Comparison of ENCODE assay signal across 8 mouse cellular contexts in genomic region chr17:46248189-46248522, GRCm38 (mm10). TPM values are rescaled to one million over a fixed set of nuclear protein-coding genes. Genes with fewer than 3 reads are reported as not detected.
A peak's percentile ranks its signal among the peaks of the same experiment; 100 is the strongest.
DNase-seq lines count a peak whose midpoint lies in the region; ATAC-seq and TF ChIP-seq lines count a peak whose summit lies in the region.

No protein-coding gene starts in this region.

- TF ChIP-seq CTCF in liver, adult 2 months (IDR thresholded peaks at IDR 0.05; ENCODE audit: low read depth, low read length) = no peak

- peak overlapping the region; percentile 90 for H3K4me3 ChIP-seq in liver, adult 2 months (ENCODE audit: insufficient read depth, low read depth, low read length)
- peak overlapping the region; percentile 98 for H3K4me3 ChIP-seq in embryonic facial prominence, embryonic 14.5 days (ENCODE audit: low read depth, low read length)
- H3K4me3 ChIP-seq in intestine, embryonic 16.5 days (ENCODE audit: low read length) = peak overlapping the region; percentile 99
- peak overlapping the region; percentile 99 for H3K4me3 ChIP-seq in neural tube, embryonic 14.5 days (ENCODE audit: low read depth, low read length)

- peak; percentile 31 for ATAC-seq in embryonic facial prominence, embryonic 14.5 days (ENCODE audit: low read depth)
- peak; percentile 50 for ATAC-seq in intestine, embryonic 16.5 days
- peak; percentile 25 for ATAC-seq in neural tube, embryonic 14.5 days (ENCODE audit: low read depth)

- H3K36me3 ChIP-seq in liver, adult 2 months (ENCODE audit: control insufficient read depth, insufficient read depth, low read length) = peaks cover 4% of the 10 kb centered on the region; the same call in 1 of the 2 replicates
- peaks cover 73% of the 10 kb centered on the region for H3K36me3 ChIP-seq in embryonic facial prominence, embryonic 14.5 days (ENCODE audit: control insufficient read depth, insufficient read depth, low read length)
- peaks cover 33% of the 10 kb centered on the region for H3K36me3 ChIP-seq in intestine, embryonic 16.5 days (ENCODE audit: control insufficient read depth, insufficient read depth, low read length)
- H3K36me3 ChIP-seq in neural tube, embryonic 14.5 days (ENCODE audit: control insufficient read depth, insufficient read depth, low read length) = peaks cover 45% of the 10 kb centered on the region

- no peaks in the 10 kb centered on the region for H3K9me3 ChIP-seq in embryonic facial prominence, embryonic 14.5 days (ENCODE audit: control insufficient read depth, low read length)
- H3K9me3 ChIP-seq in intestine, embryonic 16.5 days (ENCODE audit: control insufficient read depth, low read length) = no peaks in the 10 kb centered on the region
- no peaks in the 10 kb centered on the region for H3K9me3 ChIP-seq in neural tube, embryonic 14.5 days (ENCODE audit: control insufficient read depth, low read length)

- peaks cover 7% of the 10 kb centered on the region; the same call in 1 of the 2 replicates for H3K79me2 ChIP-seq in liver, adult 2 months (ENCODE audit: control insufficient read depth, insufficient read depth, low read length)

- peak overlapping the region; percentile 68 for H3K27ac ChIP-seq in liver, adult 2 months (replicated peaks; ENCODE audit: insufficient read depth, low read depth, low read length)
- H3K27ac ChIP-seq in embryonic facial prominence, embryonic 14.5 days (replicated peaks; ENCODE audit: low read depth, low read length) = peak overlapping the region; percentile 85
- peak overlapping the region; percentile 76 for H3K27ac ChIP-seq in intestine, embryonic 16.5 days (ENCODE audit: low read length)
- H3K27ac ChIP-seq in neural tube, embryonic 14.5 days (ENCODE audit: low read depth, low read length) = peak overlapping the region; percentile 80

- peak overlapping the region; percentile 89 for H3K4me2 ChIP-seq in embryonic facial prominence, embryonic 14.5 days (ENCODE audit: low read depth, low read length)
- peak overlapping the region; percentile 89 for H3K4me2 ChIP-seq in intestine, embryonic 16.5 days (ENCODE audit: low read depth, low read length)
- peak overlapping the region; percentile 76 for H3K4me2 ChIP-seq in neural tube, embryonic 14.5 days (ENCODE audit: low read depth, low read length)

- H3K4me1 ChIP-seq in liver, adult 2 months (ENCODE audit: control insufficient read depth, insufficient read depth, low read length) = peaks cover 13% of the 10 kb centered on the region
- peaks cover 16% of the 10 kb centered on the region for H3K4me1 ChIP-seq in embryonic facial prominence, embryonic 14.5 days (ENCODE audit: control insufficient read depth, insufficient read depth, low read length)
- peaks cover 18% of the 10 kb centered on the region for H3K4me1 ChIP-seq in intestine, embryonic 16.5 days (ENCODE audit: control insufficient read depth, insufficient read depth, low read length)
- peaks cover 18% of the 10 kb centered on the region for H3K4me1 ChIP-seq in neural tube, embryonic 14.5 days (ENCODE audit: control insufficient read depth, insufficient read depth, low read length)

- DNase-seq in liver, adult 2 months (ENCODE audit: extremely low read depth, low read depth, low spot score) = no peak
- no peak for DNase-seq in liver
- no peak for DNase-seq in embryonic facial prominence, embryonic 14.5 days (ENCODE audit: low spot score)
- no peak for DNase-seq in c-Kit-positive CD71-positive TER-119-positive erythroid progenitor cells, embryonic 14.5 days (ENCODE audit: low spot score)
- DNase-seq in testis, postnatal 14 days (ENCODE audit: low spot score) = no peak
- no peak for DNase-seq in urinary bladder, postnatal 4 days (ENCODE audit: low spot score in 2 of 2)

- H3K9ac ChIP-seq in liver, adult 2 months (ENCODE audit: low read depth, low read length) = peak overlapping the region; percentile 92
- H3K9ac ChIP-seq in embryonic facial prominence, embryonic 14.5 days (ENCODE audit: low read depth, low read length) = peak overlapping the region; percentile 96
- peak overlapping the region; percentile 99 for H3K9ac ChIP-seq in intestine, embryonic 16.5 days (ENCODE audit: low read depth, low read length)
- H3K9ac ChIP-seq in neural tube, embryonic 14.5 days (replicated peaks; ENCODE audit: low read depth, low read length) = peak overlapping the region; percentile 97

- under 1% methylated on average over 37 of the region's 37 CpGs for WGBS in liver, adult 2 months
- WGBS in embryonic facial prominence, embryonic 14.5 days = under 1% methylated on average over 32 of the region's 37 CpGs
- WGBS in intestine, embryonic 16.5 days = under 1% methylated on average over 37 of the region's 37 CpGs
- WGBS in neural tube, embryonic 14.5 days = under 1% methylated on average over 37 of the region's 37 CpGs

- H3K27me3 ChIP-seq in liver, adult 2 months (ENCODE audit: control insufficient read depth, insufficient read depth, low read length) = no peaks in the 10 kb centered on the region
- no peaks in the 10 kb centered on the region for H3K27me3 ChIP-seq in embryonic facial prominence, embryonic 14.5 days (replicated peaks; ENCODE audit: control insufficient read depth, insufficient read depth, low read length)
- H3K27me3 ChIP-seq in intestine, embryonic 16.5 days (replicated peaks; ENCODE audit: control insufficient read depth, insufficient read depth, low read length) = no peaks in the 10 kb centered on the region
- H3K27me3 ChIP-seq in neural tube, embryonic 14.5 days (ENCODE audit: control insufficient read depth, insufficient read depth, low read length) = no peaks in the 10 kb centered on the region

- TF ChIP-seq POLR2A in liver, adult 2 months (IDR thresholded peaks at IDR 0.05; ENCODE audit: extremely low read depth, insufficient read depth, low read length) = no peak

RNA-seq across cellular contexts. Expression of gene Yipf3, which starts 0.3 kb away (rescaled TPM):
- total RNA-seq in liver, adult 2 months (2014; rRNA removed) = 24.6 and 25.5 TPM in 2 replicates
- polyA plus RNA-seq in liver, adult 2 months (2012; rRNA removed) = 229 and 271 TPM in 2 replicates
- 135 and 137 TPM in 2 replicates for polyA plus RNA-seq in embryonic facial prominence, embryonic 14.5 days (2014; fragmentation: Nextera tagmentation; extraction: Ambion mirVana)
- polyA plus RNA-seq in intestine, embryonic 16.5 days (2015; fragmentation: Nextera tagmentation; extraction: Ambion mirVana) = 122 and 123 TPM in 2 replicates
- polyA plus RNA-seq in neural tube, embryonic 14.5 days (2014; fragmentation: Nextera tagmentation; extraction: Ambion mirVana) = 91.5 and 101 TPM in 2 replicates

RNA-seq across cellular contexts. Expression of gene Polr1c, which starts 0.3 kb away (rescaled TPM):
- total RNA-seq in liver, adult 2 months (2014; rRNA removed) = 31.6 and 34.4 TPM in 2 replicates
- polyA plus RNA-seq in liver, adult 2 months (2012; rRNA removed) = 25.2 and 25.3 TPM in 2 replicates
- polyA plus RNA-seq in embryonic facial prominence, embryonic 14.5 days (2014; fragmentation: Nextera tagmentation; extraction: Ambion mirVana) = 78.1 and 80.2 TPM in 2 replicates
- 64.5 and 69.5 TPM in 2 replicates for polyA plus RNA-seq in intestine, embryonic 16.5 days (2015; fragmentation: Nextera tagmentation; extraction: Ambion mirVana)
- polyA plus RNA-seq in neural tube, embryonic 14.5 days (2014; fragmentation: Nextera tagmentation; extraction: Ambion mirVana) = 80.4 and 83.6 TPM in 2 replicates

RNA-seq across cellular contexts. Expression of gene Lrrc73, which starts 5.2 kb away (rescaled TPM):
- not detected in 2 replicates for total RNA-seq in liver, adult 2 months (2014; rRNA removed)
- polyA plus RNA-seq in liver, adult 2 months (2012; rRNA removed) = 0.09 and 0.16 TPM in 2 replicates
- polyA plus RNA-seq in embryonic facial prominence, embryonic 14.5 days (2014; fragmentation: Nextera tagmentation; extraction: Ambion mirVana) = 2.2 TPM in 2 replicates
- 0.43 and 0.75 TPM in 2 replicates for polyA plus RNA-seq in intestine, embryonic 16.5 days (2015; fragmentation: Nextera tagmentation; extraction: Ambion mirVana)
- polyA plus RNA-seq in neural tube, embryonic 14.5 days (2014; fragmentation: Nextera tagmentation; extraction: Ambion mirVana) = 9.1 and 10.1 TPM in 2 replicates

RNA-seq across cellular contexts. Expression of gene Tjap1, which starts 34.7 kb away (rescaled TPM):
- total RNA-seq in liver, adult 2 months (2014; rRNA removed) = 2.5 and 3.7 TPM in 2 replicates
- polyA plus RNA-seq in liver, adult 2 months (2012; rRNA removed) = 8.2 and 13.2 TPM in 2 replicates
- 54.5 and 57.3 TPM in 2 replicates for polyA plus RNA-seq in embryonic facial prominence, embryonic 14.5 days (2014; fragmentation: Nextera tagmentation; extraction: Ambion mirVana)
- 27.0 and 29.6 TPM in 2 replicates for polyA plus RNA-seq in intestine, embryonic 16.5 days (2015; fragmentation: Nextera tagmentation; extraction: Ambion mirVana)
- polyA plus RNA-seq in neural tube, embryonic 14.5 days (2014; fragmentation: Nextera tagmentation; extraction: Ambion mirVana) = 21.8 and 24.7 TPM in 2 replicates

RNA-seq across cellular contexts. Expression of gene Xpo5, which starts 45.6 kb away (rescaled TPM):
- total RNA-seq in liver, adult 2 months (2014; rRNA removed) = 9.9 and 11.3 TPM in 2 replicates
- 7.4 and 10.8 TPM in 2 replicates for polyA plus RNA-seq in liver, adult 2 months (2012; rRNA removed)
- polyA plus RNA-seq in embryonic facial prominence, embryonic 14.5 days (2014; fragmentation: Nextera tagmentation; extraction: Ambion mirVana) = 42.3 and 43.8 TPM in 2 replicates
- polyA plus RNA-seq in intestine, embryonic 16.5 days (2015; fragmentation: Nextera tagmentation; extraction: Ambion mirVana) = 24.8 and 26.7 TPM in 2 replicates
- polyA plus RNA-seq in neural tube, embryonic 14.5 days (2014; fragmentation: Nextera tagmentation; extraction: Ambion mirVana) = 40.5 and 49.4 TPM in 2 replicates
